Mouse (Mus musculus) A20 (cell line): ENCODE measurements around the gene Rab35.

Source experiments
- DNase-seq: peaks from one replicate; pipeline ENCODE4 v3.0.0-alpha.2; 2011; ENCODE audit warnings: low read depth, low spot score

Gene Rab35

GRCm38 (mm10) chr5:115648876-115649275, 17.2 kb downstream of the Rab35 start:
- DNase-seq, result no peak

- no peak for DNase-seq
Observed at GRCm38 (mm10) chr5:115649699-115650098, 18.0 kb downstream of the Rab35 start.

GRCm38 (mm10) chr5:115650885-115651284, 19.2 kb downstream of the Rab35 start:
- no peak for DNase-seq

- no peak for DNase-seq
Observed at GRCm38 (mm10) chr5:115651821-115652220, 20.1 kb downstream of the Rab35 start.

- peak; percentile 99 for DNase-seq
Observed at GRCm38 (mm10) chr5:115652681-115653575, 21.2 kb downstream of the Rab35 start.

GRCm38 (mm10) chr5:115653776-115654175, 22.1 kb downstream of the Rab35 start:
- DNase-seq, result no peak

GRCm38 (mm10) chr5:115656677-115657076, 25.0 kb downstream of the Rab35 start:
- DNase-seq, result no peak

GRCm38 (mm10) chr5:115657234-115657633, 25.5 kb downstream of the Rab35 start:
- DNase-seq, result no peak

GRCm38 (mm10) chr5:115658352-115658751, 26.6 kb downstream of the Rab35 start:
- DNase-seq, result no peak

GRCm38 (mm10) chr5:115662658-115663057, 30.9 kb downstream of the Rab35 start:
- DNase-seq, result no peak

GRCm38 (mm10) chr5:115666366-115667065, 34.8 kb downstream of the Rab35 start:
- no peak for DNase-seq

- no peak for DNase-seq
Observed at GRCm38 (mm10) chr5:115667210-115667609, 35.5 kb downstream of the Rab35 start.

GRCm38 (mm10) chr5:115667894-115668293, 36.2 kb downstream of the Rab35 start:
- DNase-seq, result no peak

GRCm38 (mm10) chr5:115668986-115669385, 37.3 kb downstream of the Rab35 start:
- no peak for DNase-seq

- DNase-seq, result no peak
Observed at GRCm38 (mm10) chr5:115669974-115670373, 38.3 kb downstream of the Rab35 start.

GRCm38 (mm10) chr5:115670406-115670805, 38.7 kb downstream of the Rab35 start:
- no peak for DNase-seq

- no peak for DNase-seq
Observed at GRCm38 (mm10) chr5:115671846-115672245, 40.1 kb downstream of the Rab35 start.

GRCm38 (mm10) chr5:115685126-115685525, 53.4 kb downstream of the Rab35 start:
- DNase-seq, result no peak

- DNase-seq, result no peak
Observed at GRCm38 (mm10) chr5:115686716-115687115, 55.0 kb downstream of the Rab35 start.

GRCm38 (mm10) chr5:115693271-115693670, 61.6 kb downstream of the Rab35 start:
- no peak for DNase-seq

- DNase-seq, result no peak
Observed at GRCm38 (mm10) chr5:115695191-115695770, 63.6 kb downstream of the Rab35 start.

- no peak for DNase-seq
Observed at GRCm38 (mm10) chr5:115696811-115697210, 65.1 kb downstream of the Rab35 start.
